Mouse (Mus musculus) CD4-positive helper T cell, adult 2 months (primary cell): ENCODE data around the gene Clpx.
A peak's percentile ranks its signal among the peaks of the same experiment; 100 is the strongest.
"Not testable (repeated sequence)": the region's sequence is repeated elsewhere in the genome, so short reads cannot be mapped to it uniquely, and the experiment has no call there.

Experiments used
- DNase-seq: peaks from one replicate; pipeline ENCODE4 v3.0.0-alpha.2; 2012; ENCODE audit warnings: low read depth, missing footprints, low spot score

Clpx gene

DNA sequence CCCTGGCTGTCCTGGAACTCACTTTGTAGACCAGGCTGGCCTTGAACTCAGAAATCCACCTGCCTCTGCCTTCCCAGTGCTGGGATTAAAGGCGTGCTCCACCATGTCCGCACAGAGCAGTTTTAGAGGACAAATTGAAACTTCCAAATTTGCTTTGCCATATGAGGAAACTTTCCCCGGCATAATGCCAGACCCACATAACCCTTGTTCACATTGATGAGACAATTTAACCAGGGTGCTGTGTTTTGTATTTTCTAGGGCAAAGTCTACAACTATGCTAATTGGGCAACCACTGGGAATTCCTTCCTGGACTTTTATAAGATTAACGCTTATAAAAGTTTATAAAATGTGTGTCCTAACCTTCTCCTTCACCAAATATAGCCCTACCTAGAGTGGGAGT, 4.1 kb upstream of the Clpx start:
- DNase-seq = no peak

- DNase-seq = no peak
These were observed 1.6 kb upstream of the Clpx start for GRCm38 (mm10) chr9:65292421-65292820.

- DNase-seq = peak; percentile 56
These were observed 941 bp upstream of the Clpx start for GRCm38 (mm10) chr9:65293119-65293518.

GRCm38 (mm10) chr9:65293580-65293972, 484 bp upstream of the Clpx start:
- DNase-seq = no peak

DNA sequence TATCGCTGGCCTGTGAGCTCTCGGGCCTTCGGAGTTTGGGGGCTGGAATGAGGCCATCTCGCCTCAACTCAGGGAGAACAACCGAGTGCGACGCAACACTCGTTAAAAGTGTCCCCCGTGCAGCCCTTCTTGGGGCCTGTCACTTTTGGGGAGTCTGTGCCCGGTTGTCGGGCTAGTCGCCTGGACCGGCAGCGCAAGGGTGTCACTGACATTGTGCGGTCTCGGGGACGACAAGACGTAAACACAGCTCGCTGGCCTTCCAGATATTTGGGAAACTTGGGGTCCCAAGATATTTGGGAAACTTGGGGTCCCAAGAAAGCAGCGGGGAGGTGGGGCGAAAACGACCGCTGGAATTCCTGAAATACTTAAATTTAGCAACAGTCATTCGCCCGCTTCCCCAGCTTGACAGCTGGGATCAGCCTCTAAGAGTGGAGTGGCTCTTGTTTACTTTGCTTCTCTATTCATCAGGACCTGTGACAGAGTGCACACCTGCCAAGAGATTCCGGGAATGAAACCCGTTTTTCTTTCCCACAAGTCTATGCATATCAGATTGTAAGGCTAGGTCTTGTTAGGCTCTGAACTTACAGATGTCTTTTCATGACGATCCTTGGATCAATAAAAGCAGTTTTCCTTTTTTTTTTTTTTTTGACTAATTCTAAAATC, 787 bp downstream of the Clpx start:
- DNase-seq = no peak

- no peak for DNase-seq
These were observed 3.0 kb downstream of the Clpx start for GRCm38 (mm10) chr9:65297056-65297455.

DNA sequence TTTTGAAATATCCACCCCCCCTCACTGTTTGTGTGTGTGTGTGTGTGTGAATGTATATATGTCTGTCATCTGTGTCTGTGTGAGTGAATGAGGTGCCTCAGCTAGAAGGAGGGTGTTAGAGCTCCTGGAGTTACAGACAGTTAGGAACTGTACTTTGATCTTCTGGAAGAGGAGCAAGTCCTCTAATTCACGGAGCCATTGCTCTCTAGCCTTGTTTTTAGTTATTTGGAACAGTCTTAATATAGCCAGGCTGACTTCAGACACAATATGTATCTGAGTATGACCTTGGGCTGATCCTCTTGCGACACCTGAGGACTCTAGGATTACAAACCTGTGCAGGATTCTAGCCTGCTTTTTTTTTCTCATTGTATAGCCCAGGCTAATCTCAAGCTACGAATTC, 4.7 kb downstream of the Clpx start:
- DNase-seq = no peak

- DNase-seq = no peak
These were observed 5.6 kb downstream of the Clpx start for GRCm38 (mm10) chr9:65299650-65300049.

GRCm38 (mm10) chr9:65302327-65302983, 8.4 kb downstream of the Clpx start:
- no peak for DNase-seq

GRCm38 (mm10) chr9:65303586-65303985, 9.5 kb downstream of the Clpx start:
- no peak for DNase-seq

DNA sequence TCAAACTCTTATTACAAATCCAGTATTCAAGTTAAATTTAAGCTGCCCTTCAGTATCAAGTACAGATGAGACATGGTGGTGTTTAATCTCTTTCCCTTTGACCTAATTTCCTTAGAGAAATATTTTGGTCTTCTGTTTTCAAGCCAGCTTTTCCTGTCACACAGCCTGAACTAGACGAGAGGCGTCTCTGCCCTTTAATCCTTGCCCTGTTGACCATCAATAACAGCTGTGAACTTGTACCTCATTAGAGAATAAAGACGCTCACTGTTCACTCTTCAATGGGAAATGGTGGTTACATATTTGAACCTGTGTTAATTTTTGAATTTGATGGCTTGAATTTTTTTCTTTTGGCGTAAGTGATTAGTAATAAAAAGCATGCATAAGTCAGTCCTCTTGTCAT, 10.2 kb downstream of the Clpx start:
- DNase-seq = no peak

- no peak for DNase-seq
These were observed 12.6 kb downstream of the Clpx start for GRCm38 (mm10) chr9:65306672-65307071.

- no peak for DNase-seq
These were observed 14.0 kb downstream of the Clpx start for GRCm38 (mm10) chr9:65308011-65308410.

GRCm38 (mm10) chr9:65312669-65313357, 18.8 kb downstream of the Clpx start:
- peak; percentile 6 for DNase-seq

DNA sequence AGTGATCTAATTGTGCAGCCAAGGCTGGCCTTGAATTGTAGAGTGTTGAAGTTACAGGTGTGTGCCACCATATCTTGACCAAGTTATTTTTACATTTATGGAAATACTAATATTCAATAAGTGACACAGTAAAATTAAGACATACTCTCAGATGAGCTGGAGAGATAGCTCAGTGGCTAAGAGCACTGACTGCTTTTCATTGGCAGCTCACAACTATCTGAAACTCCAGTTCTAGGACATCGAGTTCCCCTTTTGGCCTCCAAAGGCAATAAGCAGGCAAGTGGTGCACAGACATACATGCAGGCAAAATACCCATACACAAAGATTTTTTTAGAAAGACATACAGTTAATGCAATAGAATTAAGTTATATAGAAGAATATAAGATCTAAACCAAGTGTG, 19.8 kb downstream of the Clpx start:
- DNase-seq = no peak

DNA sequence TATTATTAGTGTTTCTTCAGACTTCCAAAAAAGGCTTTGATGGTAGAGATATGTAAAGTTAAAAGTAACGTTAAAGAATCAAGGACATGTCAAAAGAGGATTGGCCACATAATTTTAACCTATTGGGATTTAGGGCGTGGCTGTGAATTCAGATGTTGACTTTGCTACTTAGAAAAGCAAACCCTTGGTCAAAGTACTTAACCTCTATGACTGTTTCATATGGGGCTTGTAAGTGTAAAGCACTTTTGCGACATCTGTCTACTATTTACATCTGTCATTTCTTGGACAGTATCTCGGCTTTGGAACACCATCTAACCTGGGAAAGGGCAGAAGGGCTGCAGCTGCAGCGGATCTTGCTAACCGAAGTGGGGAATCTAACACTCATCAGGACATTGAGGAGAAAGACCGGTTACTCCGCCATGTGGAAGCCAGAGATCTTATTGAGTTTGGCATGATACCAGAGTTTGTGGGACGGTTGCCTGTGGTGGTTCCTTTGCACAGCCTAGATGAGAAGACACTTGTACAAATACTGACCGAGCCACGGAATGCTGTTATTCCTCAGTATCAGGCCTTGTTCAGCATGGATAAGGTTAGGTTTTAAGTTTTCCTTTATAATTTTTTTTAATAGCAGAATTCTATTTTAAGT, 28.3 kb downstream of the Clpx start:
- DNase-seq = no peak

DNA sequence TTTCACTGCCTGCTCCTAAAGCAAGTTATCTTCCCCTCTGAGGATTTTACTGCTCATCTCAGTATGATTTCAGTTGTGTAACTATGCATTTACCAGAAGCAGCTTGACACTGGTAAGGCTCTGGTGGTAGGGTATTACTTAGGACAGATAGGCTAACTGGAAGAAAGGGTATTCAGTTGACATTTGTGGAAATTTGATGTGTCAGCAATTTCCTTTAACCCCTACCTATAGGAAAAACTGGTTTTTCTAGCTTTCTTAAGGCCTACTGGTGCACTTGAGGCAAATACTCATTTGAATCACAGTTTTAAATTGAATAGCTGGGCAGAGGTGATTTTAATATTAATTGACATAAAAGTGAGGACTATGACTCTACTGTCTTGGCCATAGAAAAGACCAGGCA, 31.9 kb downstream of the Clpx start:
- no peak for DNase-seq

- no peak for DNase-seq
These were observed 33.3 kb downstream of the Clpx start for GRCm38 (mm10) chr9:65327371-65327770.

- DNase-seq = no peak
These were observed 39.9 kb downstream of the Clpx start for GRCm38 (mm10) chr9:65333958-65334357.

DNA sequence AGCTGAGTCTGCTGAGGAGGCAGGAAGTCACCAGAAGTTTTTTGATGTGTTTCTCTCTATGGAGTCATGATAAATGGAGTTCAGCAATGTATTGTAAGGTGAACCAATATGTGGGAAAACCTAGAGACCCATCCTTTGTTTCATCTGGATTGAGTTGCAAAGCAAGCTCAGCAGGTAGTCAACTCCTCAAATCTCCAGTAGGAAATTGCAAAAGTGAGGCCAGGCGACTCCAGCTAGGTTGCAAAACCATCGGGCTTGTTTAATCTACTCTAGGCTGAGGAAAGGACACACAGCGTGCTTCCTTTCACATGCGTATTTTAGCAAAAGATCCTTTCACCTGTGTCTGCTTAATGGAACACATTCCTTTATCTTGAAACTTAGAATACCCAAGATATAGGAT, 45.1 kb downstream of the Clpx start:
- no peak for DNase-seq

DNA sequence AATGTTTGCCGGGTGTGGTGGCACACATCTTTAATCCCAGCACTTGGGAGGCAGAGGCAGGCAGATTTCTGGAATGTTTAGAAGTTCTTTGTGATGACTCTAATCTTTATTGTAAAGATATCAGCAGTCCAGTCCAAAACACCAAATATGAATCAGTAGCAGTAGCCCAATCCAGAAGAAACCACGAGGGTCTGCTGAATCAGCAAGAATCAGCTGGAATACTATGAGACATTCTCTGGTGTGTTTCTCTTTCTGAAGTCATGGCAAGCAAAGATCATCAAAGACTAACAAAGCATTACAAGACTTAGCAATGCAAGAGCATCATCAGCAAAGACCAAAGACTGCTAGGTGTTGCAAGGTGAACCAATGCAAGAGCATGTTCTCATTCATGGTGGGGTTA, 46.4 kb downstream of the Clpx start:
- DNase-seq = no peak

- DNase-seq = not testable (repeated sequence)
These were observed 51.4 kb downstream of the Clpx start for GRCm38 (mm10) chr9:65345439-65345838.
